Mouse (Mus musculus): ENCODE measurements at regions not wholly inside any gene's neighbourhood (a gene's known extent, or its start where the extent isn't known, plus 50 kb on each side); places are given as distances from the start of the nearest gene placed in this dataset.
A peak's percentile ranks its signal among the peaks of the same experiment; 100 is the strongest.

GRCm38 (mm10) chr7:63313096-63313495, 100.7 kb upstream of the Chrna7 start:
- no peak for DNase-seq

DNA sequence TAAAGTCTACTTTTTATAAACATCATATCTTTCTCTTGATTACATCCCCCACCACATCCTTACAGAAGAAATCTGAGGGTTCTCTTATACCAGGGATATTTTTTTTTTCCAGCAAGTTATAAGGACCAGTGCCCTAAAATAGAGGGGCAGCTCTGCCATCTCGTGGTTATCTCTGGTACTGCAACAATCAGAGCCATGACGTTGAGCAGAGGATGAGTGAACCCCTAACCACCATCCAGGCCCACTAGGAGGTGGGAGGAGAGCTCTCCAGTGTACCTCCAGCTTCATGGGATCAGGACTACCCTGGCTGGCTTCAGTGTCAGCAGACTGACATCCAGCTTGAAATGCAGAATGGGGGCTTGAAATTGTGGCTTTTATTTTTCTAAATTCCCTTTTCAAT, 107.2 kb upstream of the Chrna7 start:
- peak; percentile 69 for DNase-seq

GRCm38 (mm10) chr7:63321171-63321570, 108.8 kb upstream of the Chrna7 start:
- no peak for DNase-seq

GRCm38 (mm10) chr7:63321951-63322710, 109.8 kb upstream of the Chrna7 start:
- peak; percentile 62 for DNase-seq

GRCm38 (mm10) chr7:63335146-63335545, 109.4 kb upstream of the Otud7a start:
- DNase-seq, result no peak

GRCm38 (mm10) chr7:63336072-63336471, 108.5 kb upstream of the Otud7a start:
- DNase-seq, result no peak

DNA sequence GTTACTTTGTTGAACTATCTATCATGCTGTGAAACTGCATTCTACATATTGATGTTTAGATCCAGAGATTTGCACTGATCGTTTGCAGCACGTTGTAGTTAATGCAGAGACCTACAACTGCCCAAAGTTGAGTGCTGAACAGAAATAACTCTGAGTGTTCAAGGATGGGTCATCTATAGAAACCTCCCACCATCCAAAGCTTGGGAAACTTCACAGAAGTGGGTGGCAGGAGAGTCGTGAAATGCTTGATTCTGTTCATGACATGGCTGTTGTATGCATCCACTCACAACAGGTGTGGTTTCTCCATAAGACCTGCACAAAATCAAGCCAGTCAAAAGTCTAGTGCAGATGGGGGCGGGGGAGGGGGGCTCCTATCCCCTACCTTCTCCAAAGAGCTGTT, 102.8 kb upstream of the Otud7a start:
- DNase-seq, result no peak

DNA sequence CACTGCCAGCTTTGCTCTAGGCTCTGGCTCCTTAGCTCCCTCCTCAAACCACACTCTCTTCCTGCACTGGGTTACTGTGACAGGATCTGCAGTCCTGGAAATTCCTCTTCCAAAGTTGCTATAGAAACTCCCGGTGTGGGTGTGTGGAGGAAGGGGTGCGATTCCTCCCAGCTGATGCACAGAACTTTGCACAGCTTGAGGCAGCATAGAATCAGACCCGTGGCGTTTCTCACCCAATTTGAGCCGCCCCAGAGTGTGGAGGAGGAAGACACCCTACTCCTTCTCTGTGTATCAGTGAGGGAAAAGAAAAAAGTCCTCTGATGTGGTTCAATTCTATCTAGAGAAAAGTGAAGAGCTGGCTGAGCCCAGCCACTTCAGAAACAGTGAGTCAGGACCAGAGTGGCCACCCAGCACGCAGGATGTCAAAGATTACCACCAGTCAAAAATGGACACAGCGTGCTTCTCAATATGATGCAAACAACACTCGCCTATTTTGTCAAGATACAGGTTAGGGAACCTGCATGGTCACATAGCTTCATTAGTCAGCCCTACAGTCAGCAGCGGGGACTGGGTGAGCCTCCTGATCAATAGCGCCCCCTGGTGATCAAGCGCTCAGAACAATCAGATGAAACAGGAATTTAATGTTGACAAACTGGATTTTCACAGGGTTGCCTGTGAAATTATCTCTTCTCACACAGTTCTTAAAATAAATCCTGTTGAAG, 98.7 kb upstream of the Otud7a start:
- DNase-seq, result peak; percentile 80

DNA sequence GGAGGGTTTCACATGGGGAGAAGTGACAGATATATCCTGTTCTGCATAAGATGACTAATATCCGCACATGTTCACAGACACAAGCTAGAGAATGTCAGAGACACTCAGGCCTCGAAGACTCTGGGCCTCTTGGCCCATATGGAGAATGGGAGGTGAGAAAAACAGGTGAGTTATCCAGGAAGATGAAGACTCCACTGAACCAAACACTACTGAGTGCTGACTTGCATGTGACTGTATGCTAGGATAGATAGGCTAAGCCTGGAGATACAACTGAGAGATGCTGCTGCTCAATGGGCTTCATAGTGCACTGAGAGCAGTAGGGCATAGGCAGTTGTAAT, 98.2 kb upstream of the Otud7a start:
- no peak for DNase-seq

Measured in right cerebral cortex, postnatal 14 days (tissue).